Mouse (Mus musculus) kidney, adult 8-10 months (tissue): Measurements from ENCODE around the gene Phb.

Experiments used
- DNase-seq, 2 experiments: peaks; one replicate each; pipeline ENCODE4 v3.0.0; 2022

Phb gene

DNA sequence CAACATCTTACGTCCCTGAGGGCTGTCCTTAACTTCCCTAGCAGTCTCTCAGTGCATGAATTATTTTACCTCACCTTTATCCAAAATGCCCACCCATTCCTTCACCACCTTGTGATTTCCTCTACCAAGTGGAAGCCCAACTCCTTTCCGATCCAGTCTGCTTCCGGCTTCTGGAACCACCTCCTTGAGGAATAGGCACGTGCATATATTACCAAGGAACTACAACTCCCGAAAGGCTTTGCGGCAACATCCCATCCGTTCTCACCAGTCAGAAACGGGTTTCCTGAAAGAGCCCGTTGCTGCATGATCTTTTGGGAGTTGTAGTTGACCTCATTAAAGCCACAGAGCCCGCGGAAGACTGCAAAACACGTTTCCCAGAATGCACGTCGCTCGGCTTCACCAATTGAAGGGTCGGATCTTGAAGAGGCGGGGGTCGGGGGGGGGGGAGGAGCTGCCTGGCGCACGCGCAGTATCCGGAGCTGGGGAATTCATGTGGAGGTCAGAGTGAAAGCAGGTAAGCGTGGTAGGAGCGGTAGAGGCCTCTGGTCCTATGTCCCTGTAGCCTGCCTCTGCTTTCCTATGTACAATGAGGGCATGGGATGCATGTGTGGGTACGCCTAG, at the start of gene Phb:
TSS of gene Phb (plus strand) at position 429 of the 621 bp plus-strand sequence.
- DNase-seq: peak; percentile 96 to 99

DNA sequence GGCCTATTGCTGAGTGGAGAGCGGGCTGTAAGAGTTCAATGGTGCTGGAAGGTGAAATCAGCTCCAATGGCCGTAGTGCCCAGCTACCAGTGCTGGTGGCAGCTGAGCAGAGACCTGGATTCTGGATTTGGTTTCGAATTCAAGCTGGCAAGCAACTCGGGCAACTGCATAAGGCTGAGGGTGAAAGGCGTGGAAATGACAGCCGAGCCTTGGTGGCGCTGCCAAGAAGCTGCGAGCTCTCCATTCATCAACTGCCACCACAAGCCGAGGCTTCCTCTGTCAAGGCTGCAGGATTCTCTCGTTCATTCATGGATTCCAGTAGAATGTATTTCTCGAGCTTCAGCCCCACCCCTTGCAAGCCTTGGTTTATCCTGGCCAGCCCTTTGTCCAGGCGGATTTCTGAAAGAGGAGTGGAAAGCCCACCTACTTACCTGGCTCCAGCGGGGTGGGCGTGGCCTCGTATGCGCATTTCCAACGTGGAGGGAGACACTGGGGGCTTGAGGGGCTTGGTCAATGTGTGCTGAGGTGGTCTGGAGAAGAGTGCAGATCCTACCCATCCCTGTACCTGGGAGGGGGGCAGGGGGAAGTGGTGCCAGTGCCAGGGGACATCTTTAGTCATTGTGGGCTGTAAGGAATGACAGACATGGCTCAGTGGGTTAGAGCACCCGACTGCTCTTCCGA, 48.8 kb upstream of the Phb start:
- DNase-seq: no peak

DNA sequence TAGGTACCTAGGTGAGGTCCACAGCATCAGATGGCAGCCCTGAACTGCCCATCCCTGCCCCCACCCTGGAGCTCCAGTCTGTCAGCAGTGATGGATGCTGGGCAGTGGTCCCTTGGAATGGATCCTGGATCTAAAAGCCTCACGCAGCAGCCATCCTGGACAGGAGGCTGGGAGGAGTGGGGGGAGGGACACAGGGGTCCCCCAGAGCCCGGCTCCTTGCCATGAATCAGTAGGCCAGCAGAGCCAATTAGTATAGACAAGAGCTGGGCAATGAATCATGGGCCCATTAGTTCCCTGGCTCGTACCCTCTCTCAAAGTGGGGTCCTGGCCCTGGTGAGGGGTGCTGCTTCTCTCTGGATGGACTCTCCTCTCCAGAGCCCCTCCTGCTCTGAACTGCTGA, 47.7 kb upstream of the Phb start:
- DNase-seq: no peak

DNA sequence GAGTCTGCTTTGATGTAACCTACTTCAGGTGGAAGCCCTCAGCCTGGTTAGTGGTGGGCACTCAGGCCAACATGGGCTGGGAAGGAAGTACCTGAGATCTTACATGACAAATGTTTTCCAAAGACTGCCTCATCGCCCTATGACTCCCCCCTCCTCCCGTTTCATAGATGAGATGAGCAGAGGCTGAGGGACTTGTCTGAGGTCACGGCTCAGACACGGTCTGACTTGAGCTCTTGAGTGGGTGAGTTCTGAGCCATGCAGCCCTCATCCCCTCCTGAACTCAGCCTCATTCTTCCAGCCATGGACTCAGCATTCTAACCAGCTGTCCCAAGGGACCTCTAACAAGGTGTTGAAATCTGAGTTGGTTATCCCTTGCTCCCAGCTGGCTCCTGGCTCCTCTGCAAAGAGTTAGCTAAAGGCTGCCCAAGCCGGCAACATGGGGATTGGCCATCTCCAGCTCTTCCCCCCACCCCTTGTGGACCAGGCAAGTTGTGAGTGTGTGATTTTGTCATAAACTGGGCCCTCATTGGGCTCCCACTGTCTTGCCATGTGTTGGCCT, 46.8 kb upstream of the Phb start:
- no peak for DNase-seq

- DNase-seq: peak; percentile 29 to 31
Observed at GRCm38 (mm10) chr11:95621010-95621409, 45.7 kb upstream of the Phb start.

DNA sequence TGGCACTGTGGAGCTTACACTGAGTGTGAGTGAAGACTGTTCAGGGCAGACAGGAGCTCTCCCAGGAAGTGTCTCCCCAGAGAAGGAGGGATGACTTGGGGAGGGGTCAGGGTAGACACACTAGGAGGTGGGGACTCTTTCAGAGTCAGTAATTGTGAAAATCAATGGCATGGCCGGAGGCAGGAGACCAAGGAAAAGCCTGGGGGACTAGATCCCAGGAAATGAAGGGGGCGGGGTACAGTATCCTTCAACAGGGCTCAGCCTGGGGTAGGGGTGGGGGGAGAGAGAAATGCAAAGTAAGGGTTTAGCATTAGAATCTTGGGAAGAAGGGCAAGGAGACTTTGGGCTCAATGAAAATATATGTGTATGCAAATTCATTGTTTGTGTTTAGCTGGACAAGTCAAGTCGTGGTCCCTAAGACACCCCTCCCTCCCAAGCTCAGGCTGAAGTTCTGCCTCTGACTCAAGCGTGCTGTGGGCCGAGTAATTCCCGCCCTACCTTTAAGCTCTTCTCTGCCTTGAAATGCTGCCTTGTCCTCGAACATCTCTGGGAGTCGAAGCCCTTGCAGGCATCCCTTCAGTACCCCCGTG, 45.1 kb upstream of the Phb start:
- DNase-seq: no peak

DNA sequence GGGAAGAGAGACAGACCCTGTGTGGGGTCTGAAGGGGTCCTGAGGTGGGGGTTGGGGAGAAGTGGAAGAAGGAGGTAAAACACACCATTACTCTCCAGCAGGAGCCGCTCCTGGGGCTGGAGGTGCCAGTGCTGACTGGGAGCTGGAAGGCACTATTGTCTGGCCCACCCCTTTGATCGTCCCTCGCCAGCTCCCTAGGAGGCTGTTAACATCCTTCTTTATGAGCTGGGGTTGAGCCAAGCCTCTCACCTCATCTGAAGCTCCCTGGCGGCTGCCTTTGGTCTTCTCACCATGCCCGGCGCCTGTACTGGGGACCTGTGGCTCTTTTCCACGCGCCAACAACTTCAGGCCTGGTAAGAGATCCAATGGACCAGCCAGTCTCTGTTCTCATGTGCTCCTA, 44.3 kb upstream of the Phb start:
- no peak for DNase-seq

DNA sequence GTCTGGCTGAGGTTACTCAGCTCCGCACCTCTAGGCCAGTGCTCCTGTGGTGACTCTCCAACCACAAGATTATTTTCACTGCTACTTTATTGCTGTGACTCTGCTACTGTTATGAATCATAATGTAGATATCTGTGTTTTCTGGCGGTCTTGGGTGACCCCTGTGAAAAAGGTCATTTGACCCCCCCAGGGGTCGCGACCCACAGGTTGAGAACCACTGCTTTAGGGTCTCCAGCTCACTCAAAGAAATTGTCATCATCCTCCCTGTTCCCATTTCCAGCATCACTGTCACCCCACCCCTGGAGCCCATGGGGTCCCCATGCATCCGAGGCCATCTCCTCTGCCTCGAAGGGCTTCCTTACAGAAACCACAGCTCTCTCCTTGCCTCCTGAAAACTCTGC, 36.2 kb upstream of the Phb start:
- DNase-seq: no peak

- no peak for DNase-seq
Observed at GRCm38 (mm10) chr11:95631301-95631700, 35.5 kb upstream of the Phb start.

DNA sequence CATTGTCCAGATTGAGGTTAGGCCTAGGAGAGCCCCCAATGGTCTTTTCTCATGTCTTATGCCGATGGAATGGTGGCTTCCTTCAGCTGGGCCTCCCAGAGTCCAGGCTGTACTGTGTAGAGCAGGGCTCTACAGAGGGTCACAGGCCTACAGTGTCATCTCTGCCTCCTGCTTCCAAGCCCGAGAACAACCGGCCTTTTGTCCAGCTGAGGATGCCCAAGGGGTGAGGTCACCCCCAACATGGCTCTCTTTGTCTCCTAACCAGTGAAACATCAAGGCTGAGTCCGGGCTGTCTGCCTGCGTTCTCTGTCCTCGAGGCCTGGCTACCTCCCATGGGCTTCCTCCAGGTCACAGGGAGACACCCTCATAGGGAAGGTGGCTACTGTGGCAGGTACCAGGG, 34.3 kb upstream of the Phb start:
- DNase-seq: no peak

GRCm38 (mm10) chr11:95633512-95634000, 33.2 kb upstream of the Phb start:
- DNase-seq: peak in 1 of 2 experiments; percentile 6

- no peak for DNase-seq
Observed at GRCm38 (mm10) chr11:95635030-95635429, 31.7 kb upstream of the Phb start.

DNA sequence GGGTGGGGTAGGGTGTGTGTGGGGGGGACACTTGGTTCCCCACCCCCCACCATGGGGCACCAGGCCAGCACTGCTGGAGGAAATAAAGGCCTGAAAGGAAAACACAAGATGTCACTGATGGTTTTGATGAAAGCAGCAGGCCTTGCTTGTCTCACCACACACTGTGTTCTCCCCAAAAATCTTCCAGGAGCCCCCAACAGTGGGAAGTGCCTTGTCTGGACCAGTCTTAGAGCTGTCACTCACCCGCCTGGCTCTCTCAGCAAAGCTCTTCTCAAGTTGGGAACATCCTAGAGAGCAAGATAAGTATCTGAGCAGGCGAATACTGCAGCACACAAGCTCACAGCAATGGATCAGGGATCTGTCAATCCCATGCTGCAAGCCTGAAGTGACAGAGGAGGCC, 26.0 kb upstream of the Phb start:
- no peak for DNase-seq

GRCm38 (mm10) chr11:95642534-95643280, 24.1 kb upstream of the Phb start:
- DNase-seq: no peak

DNA sequence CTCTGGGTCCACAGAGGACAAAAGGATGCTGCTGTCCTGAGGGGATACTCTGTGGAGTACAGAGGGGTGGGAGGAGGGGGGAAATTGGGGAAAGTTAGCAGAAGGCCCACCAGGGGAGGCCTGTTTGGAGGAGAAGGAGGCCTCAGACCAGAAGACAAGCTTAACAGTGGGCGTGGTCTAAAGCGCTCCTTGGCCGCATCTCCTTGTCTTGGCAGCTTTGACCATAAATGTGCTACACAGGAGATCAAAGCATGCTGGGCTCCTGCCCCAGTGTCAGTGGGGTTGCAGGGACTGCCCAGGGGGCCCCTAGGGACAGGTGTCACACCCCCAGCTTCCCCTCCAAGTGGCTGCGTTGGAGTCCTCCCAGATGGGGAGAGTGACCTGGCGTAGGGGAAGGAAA, 22.9 kb upstream of the Phb start:
- DNase-seq: no peak

- no peak for DNase-seq
Observed at GRCm38 (mm10) chr11:95644381-95644780, 22.4 kb upstream of the Phb start.

DNA sequence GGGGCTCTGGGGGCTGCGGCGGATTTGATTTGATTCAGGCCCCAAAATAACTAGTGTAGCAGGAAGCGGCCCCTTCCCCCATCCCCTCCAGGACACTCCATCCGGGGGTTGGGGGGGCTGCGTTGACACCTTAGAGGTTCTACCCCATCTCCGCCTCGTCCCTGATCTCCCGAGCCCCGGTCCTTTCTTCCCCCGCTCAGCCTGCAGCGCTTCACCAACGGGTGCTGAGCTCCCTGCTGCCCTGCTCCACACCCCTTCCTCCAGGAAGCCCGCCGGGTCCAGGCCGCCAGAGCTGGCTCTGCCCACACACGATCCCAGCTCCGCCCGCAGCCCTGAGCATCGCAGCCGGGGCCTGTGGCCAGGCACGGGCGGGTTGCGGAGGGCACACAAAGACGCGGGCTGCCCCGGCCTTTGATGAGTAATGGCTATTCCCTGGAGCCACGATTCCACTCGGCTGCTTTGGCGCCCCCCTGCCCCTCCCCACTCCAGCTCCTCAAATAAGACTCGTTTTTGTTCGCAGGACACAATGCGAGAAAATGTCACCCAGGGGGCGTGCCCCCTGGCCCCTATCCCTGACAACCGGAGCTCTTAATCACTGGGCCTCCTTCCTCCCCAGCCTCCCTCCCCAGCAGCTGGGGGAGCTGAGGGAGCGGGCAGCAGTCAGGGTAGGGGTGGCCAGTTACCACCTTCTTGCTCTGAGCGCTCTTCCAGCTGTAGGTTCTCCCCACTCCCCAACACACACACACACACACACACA, 21.2 kb upstream of the Phb start:
- DNase-seq: no peak

- no peak for DNase-seq
Observed at GRCm38 (mm10) chr11:95646154-95646490, 20.6 kb upstream of the Phb start.

- no peak for DNase-seq
Observed at GRCm38 (mm10) chr11:95647791-95648190, 19.0 kb upstream of the Phb start.

- peak; percentile 51 to 81 for DNase-seq
Observed at GRCm38 (mm10) chr11:95648827-95649226, 17.9 kb upstream of the Phb start.

GRCm38 (mm10) chr11:95649560-95649959, 17.2 kb upstream of the Phb start:
- DNase-seq: no peak

GRCm38 (mm10) chr11:95650001-95650400, 16.8 kb upstream of the Phb start:
- DNase-seq: no peak

DNA sequence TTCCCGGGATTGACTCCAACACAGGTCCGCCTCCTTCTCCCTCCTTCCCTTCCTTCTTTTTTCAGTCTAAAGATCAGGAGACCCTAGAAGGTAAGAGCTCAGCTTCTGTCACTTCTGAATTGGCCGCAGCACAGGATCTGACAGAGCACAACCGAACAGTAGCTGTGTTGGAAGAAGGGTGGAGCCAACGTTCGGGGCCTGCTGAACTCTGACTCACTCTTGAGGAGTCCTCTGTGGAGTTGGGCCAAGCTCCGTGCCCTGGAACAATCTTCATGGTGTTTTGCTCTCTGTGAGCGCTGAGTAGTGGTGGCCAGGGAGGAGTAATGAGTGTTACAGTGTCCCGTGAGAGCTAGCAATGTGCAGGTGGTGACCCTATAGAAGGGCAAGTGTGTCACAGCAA, 15.8 kb upstream of the Phb start:
- DNase-seq: no peak
